Mouse (Mus musculus) liver (tissue): ENCODE measurements around the gene Trappc6a.

ENCODE experiments used
- DNase-seq: peaks from one replicate; pipeline ENCODE4 v3.0.0-alpha.2; 2020; ENCODE audit warnings: mixed read lengths

Trappc6a gene

GRCm38 (mm10) chr7:19508150-19508923 lies at the start of gene Trappc6a, which contains the start of gene Bloc1s3:
Gene Trappc6a (plus strand): TSS chr7:19508395.
Gene Bloc1s3 (minus strand): TSS chr7:19508367.
- DNase-seq, result peak; percentile 92

- DNase-seq, result peak; percentile 87
These were observed 49.5 kb upstream of the Trappc6a start, which contains the start of gene Mark4 for GRCm38 (mm10) chr7:19458591-19459111. Gene Mark4 (minus strand): TSS chr7:19458821.

DNA sequence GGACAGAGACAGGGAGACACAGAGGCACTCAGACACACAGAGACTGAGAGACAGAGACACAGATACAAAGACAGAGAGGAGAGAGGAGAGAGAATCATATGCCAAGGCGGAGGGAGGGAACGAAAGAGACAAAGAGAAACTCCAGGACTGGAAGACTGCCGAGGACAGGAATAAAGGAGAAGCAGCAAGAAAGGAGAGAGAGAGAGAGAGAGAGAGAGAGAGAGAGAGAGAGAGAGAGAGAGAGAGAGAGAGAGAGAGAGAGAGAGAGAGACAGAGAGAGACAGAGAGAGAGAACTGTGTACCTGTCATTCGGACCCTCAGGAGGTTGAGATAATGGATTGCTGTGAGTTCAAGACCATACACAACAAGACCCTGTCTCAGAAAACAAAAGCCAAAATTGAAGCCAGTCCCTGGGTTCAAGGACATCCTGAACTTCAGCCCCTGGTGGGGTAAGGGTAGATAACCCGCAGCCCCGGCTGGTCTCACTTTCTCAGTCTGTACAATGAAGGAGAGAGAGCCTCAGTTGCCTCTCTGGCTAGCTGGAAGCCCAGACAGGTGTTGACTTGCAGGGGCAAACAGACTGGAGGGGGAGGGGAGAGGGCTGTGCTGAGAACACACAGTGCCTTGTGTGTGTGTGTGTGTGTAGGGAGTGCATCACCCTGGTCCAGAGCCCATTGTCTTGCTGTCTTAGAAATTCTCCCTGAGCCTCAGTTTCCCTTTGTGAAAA lies 48.9 kb upstream of the Trappc6a start:
- no peak for DNase-seq

GRCm38 (mm10) chr7:19460500-19460899 lies 47.7 kb upstream of the Trappc6a start:
- no peak for DNase-seq

DNA sequence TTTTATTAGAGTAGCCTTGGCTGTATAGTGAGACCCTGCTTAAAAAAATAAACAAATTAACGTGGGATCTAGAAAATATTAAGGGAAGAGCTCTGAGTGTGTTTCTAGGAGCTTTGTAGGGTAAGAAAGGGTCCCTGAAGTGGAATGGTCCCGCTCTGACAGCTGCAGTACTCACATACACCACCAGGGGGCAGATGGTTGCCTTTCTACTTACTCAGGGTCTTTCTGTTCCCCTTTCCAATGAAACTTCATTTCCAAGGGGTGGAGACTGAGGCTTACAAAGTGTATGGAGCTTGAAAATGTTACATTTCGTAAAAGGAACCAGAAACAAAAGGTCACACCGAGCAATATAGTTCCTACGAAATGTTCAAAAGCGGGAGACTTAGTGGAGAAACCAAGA lies 46.7 kb upstream of the Trappc6a start:
- DNase-seq, result peak; percentile 72

GRCm38 (mm10) chr7:19462443-19462842 lies 45.8 kb upstream of the Trappc6a start:
- DNase-seq, result no peak

- DNase-seq, result peak; percentile 46
These were observed 45.3 kb upstream of the Trappc6a start, which contains the start of gene Exoc3l2 for GRCm38 (mm10) chr7:19462884-19463381. Gene Exoc3l2 (plus strand): TSS chr7:19463331.

GRCm38 (mm10) chr7:19464367-19465307 lies 43.6 kb upstream of the Trappc6a start:
- no peak for DNase-seq

GRCm38 (mm10) chr7:19466602-19467145 lies 41.5 kb upstream of the Trappc6a start:
- no peak for DNase-seq

DNA sequence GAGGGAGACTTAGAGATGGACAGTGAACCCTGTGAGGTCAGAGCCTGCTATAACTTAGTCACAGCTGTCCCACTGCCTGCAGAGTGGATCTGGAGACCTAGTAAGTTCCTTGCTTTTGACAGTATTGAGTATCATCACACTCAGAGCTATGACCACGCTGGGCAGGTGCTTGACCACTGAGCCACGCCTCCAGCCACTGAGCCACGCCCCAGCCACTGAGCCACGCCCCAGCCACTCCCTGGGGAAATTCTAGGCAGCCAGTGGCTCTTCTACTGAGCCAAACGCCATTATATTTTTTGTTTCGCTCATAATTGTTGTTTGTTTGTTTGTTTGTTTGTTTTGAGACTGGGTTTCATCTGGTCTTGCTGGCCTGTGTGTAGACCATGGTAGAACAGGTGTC lies 40.6 kb upstream of the Trappc6a start:
- peak; percentile 54 for DNase-seq

GRCm38 (mm10) chr7:19468279-19468678 lies 39.9 kb upstream of the Trappc6a start:
- DNase-seq, result no peak

DNA sequence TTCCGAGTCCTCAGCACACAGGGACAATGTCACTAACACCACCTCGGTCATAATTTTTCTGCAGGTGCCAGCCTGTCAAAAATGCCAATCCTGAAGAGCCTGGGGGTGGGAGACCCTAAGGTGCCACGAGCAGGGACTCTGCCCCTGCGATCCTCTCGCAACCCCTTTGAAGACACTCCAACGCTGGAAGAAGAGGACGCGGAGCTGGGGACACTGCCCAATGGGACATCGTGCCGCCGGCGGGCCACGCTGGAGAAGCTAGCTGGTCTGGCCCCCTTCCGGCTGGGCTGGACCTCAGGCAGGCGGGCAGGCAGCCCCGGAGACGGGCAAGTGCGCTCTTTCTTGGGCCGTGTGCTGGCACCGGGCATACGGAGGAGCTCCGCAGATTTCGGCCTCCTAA lies 38.8 kb upstream of the Trappc6a start:
- DNase-seq, result no peak

DNA sequence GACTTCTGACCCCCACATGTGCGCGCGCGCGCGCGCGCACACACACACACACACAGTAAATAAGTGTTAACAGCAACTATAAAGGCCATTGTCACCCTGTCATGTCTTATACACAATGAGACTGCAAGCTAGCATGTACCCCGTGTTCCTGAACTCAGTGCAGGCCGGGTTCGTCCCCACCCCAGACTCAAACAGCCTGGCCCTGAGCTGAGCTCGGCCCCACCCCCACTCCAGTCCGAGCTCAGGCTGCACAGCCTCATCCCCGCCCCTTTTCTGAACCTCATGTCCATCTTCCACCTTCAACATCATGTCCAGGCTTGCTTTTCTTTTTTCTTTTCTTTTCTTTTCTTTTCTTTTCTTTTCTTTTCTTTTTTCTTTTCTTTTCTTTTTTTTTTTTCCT lies 37.9 kb upstream of the Trappc6a start:
- no peak for DNase-seq

DNA sequence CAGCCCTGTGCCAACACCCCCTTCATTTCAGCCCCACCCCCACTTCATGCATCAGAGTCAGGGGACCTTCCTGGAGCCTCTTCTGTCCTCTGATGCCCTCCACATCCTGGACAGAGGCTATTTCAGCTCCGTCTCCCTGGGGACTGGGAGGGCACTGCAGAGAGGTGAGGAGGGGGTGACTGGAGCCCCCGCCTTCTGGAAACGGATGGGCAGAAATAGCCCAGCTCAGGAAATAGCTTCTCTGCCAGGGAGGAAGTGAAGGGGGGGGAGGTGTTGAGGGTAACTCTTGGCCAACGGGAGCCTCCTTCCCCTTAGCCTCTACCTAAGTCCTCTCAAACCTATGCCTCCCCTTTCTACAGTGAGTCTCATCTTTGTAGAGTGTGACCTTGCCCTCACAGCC lies 35.8 kb upstream of the Trappc6a start:
- peak; percentile 41 for DNase-seq

DNA sequence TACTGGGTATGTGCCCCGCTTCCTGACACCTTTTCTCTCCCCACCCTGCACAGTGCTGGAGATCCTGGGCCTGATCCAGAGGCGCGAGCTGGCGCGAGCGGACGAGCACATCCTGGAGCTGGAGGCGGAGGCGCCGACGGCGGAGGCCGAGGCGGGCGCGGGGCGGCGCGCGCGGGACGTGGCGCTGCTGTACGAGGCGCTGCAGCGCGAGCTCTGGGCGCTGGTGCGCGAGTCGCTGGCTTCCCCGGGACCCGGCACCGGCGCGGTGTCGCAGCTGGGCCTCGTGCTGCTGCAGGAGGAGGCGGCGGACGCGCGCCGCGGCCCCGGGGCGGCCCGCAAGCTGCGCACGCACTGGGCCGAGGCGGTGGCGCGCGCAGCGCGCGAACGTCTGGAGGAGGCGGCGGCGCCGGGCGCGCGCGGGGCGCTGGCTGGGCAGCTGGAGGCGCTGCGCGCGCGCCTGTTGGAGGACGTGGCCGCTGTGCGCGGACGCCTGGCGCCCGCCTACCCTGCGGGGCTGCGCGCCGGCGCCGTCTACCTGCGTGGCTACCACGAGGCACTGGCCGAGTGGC lies 34.2 kb upstream of the Trappc6a start:
- peak; percentile 69 for DNase-seq

GRCm38 (mm10) chr7:19477084-19477483 lies 31.1 kb upstream of the Trappc6a start:
- DNase-seq, result no peak

DNA sequence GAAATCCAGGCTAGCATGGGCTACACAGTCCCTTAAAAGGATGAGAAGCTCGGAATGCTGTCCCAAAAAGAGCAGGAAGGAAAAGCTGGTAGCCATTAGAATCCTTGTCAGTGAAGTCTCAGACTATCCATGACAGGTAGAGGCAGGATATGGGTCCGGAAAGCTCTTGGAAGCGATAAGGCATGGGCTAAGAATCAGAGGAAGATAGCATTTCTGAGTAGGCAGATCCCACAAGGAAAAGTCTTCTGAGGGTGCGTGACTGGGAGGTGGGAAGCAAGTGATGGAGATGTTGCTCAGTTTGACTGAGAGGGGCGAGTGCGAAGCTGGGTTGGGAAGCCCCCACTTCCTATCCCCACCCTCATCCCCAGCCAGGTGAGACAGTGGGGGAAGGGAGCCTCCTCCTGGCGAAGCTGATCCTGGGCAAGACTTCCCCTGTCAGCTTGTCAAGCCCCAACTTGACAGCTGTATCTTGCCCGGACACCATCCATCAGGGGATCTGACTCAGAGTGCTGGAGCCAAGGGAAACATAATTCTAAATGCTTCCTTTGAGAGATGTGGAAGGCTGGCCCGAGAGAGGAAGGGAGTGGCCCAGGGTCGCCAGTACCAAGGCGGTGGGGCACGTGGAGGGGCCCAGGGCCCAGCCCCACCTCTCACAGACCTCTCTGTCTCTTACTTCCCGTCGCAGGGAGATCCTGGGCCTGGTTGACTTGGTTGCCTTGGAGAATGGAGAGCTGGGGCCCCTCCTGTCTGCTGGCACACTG lies 30.4 kb upstream of the Trappc6a start:
- DNase-seq, result no peak

DNA sequence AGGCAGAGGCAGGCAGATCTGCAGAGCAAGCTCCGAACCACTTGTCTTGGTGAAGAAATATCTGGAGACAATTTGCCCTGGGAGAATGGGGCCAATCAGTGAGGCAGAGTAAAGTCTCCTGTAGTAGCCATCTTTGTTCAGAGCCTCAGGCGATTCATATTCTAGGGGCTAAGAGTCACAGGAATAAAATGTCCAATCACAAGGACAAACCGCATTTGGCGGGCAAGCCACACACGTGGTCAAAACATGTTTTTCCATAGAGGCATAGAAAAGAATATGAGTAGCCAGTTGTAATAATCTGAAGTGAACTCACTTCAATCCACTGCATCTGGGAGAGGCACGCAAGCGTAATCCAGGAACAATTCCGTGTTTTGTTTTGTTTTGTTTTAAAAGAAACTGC lies 24.9 kb upstream of the Trappc6a start:
- DNase-seq, result no peak

GRCm38 (mm10) chr7:19485488-19485887 lies 22.7 kb upstream of the Trappc6a start:
- DNase-seq, result no peak

GRCm38 (mm10) chr7:19486549-19486948 lies 21.6 kb upstream of the Trappc6a start:
- no peak for DNase-seq

- DNase-seq, result no peak
These were observed 18.7 kb upstream of the Trappc6a start for GRCm38 (mm10) chr7:19489525-19489924.
